Comparison of ENCODE assay signal across 12 mouse cellular contexts in genomic region chr15:102007097-102008069, GRCm38 (mm10). TPM values are rescaled to one million over a fixed set of nuclear protein-coding genes. Genes with fewer than 3 reads are reported as not detected.
A peak's percentile ranks its signal among the peaks of the same experiment; 100 is the strongest.
DNase-seq lines count a peak whose midpoint lies in the region; ATAC-seq and TF ChIP-seq lines count a peak whose summit lies in the region.
"Had no signal": no experiment of that assay in that cellular context is flagged by ENCODE, and none has a peak within 500 bp of the region (broad histone marks: within the 10 kb centered on the region; RNA-seq: fewer than 3 reads in every experiment).

No protein-coding gene starts in this region.

- no peak for TF ChIP-seq EP300 in lung, postnatal 0 days (IDR thresholded peaks at IDR 0.05)

- no peak overlapping the region for H3K4me2 ChIP-seq in neural tube, embryonic 11.5 days (ENCODE audit: low read depth)
- no peak overlapping the region for H3K4me2 ChIP-seq in forebrain, embryonic 15.5 days (replicated peaks)
- H3K4me2 ChIP-seq in lung, postnatal 0 days (replicated peaks; ENCODE audit: low read depth, low read length) = no peak overlapping the region

- H3K4me1 ChIP-seq in neural tube, embryonic 11.5 days (ENCODE audit: control insufficient read depth, insufficient read depth, low read length) = peaks cover 7% of the 10 kb centered on the region; the same call in 1 of the 2 replicates
- peaks cover 14% of the 10 kb centered on the region for H3K4me1 ChIP-seq in forebrain, embryonic 15.5 days
- H3K4me1 ChIP-seq in lung, postnatal 0 days (ENCODE audit: insufficient read depth, low read depth, low read length) = peaks cover 12% of the 10 kb centered on the region; the same call in 1 of the 2 replicates

- peak; percentile 43 for DNase-seq in neural tube, embryonic 11.5 days (ENCODE audit: low spot score)
- no peak for DNase-seq in neural tube, embryonic 10.5 days (ENCODE audit: extremely low spot score, low spot score)
- DNase-seq in lung, postnatal 0 days (ENCODE audit: low spot score) = no peak
- DNase-seq in spleen, postnatal 14 days (ENCODE audit: low spot score in 2 of 2) = no peak
- no peak for DNase-seq in heart, postnatal 10 days
- DNase-seq: heart, adult 2 months; thymus, adult 2 months had no signal

- no peak for TF ChIP-seq CTCF in lung, postnatal 0 days (IDR thresholded peaks at IDR 0.05)

- H3K27ac ChIP-seq in neural tube, embryonic 11.5 days (ENCODE audit: low read depth, low read length) = no peak overlapping the region
- H3K27ac ChIP-seq in forebrain, embryonic 15.5 days (replicated peaks) = no peak overlapping the region
- H3K27ac ChIP-seq in lung, postnatal 0 days (ENCODE audit: low read length) = peak overlapping the region; percentile 86
- H3K27ac ChIP-seq: heart, adult 2 months had no signal

- WGBS in neural tube, embryonic 11.5 days = 48% methylated on average over 12 of the region's 12 CpGs
- WGBS in forebrain, embryonic 15.5 days = 39% methylated on average over 12 of the region's 12 CpGs
- WGBS in lung, postnatal 0 days = 45% methylated on average over 12 of the region's 12 CpGs

- H3K36me3 ChIP-seq in neural tube, embryonic 11.5 days (ENCODE audit: control insufficient read depth, insufficient read depth, low read length) = no peaks in the 10 kb centered on the region
- H3K36me3 ChIP-seq in forebrain, embryonic 15.5 days = no peaks in the 10 kb centered on the region
- no peaks in the 10 kb centered on the region for H3K36me3 ChIP-seq in lung, postnatal 0 days (ENCODE audit: insufficient read depth, low read length)

- intact Hi-C loops in heart, postnatal 10 days (cut with DNase I) = no loop called here

- ATAC-seq in neural tube, embryonic 11.5 days (ENCODE audit: insufficient read depth, low FRiP score, low TSS enrichment) = peak; percentile 31; the same call in 1 of the 2 replicates
- 0 out of 2 replicates have a peak, but pooled peaks have one; percentile 23 for ATAC-seq in forebrain, embryonic 15.5 days (replicated peaks)
- no peak for ATAC-seq in lung, postnatal 0 days
- no peak for ATAC-seq in granulocyte monocyte progenitor cell, adult 5-6 weeks (replicated peaks; ENCODE audit: poor library complexity, severe bottlenecking)

- H3K9ac ChIP-seq in neural tube, embryonic 11.5 days (ENCODE audit: low read length) = no peak overlapping the region
- H3K9ac ChIP-seq in forebrain, embryonic 15.5 days (replicated peaks) = no peak overlapping the region
- H3K9ac ChIP-seq in lung, postnatal 0 days (replicated peaks; ENCODE audit: low read depth) = no peak overlapping the region

- H3K9me3 ChIP-seq in neural tube, embryonic 11.5 days (ENCODE audit: control insufficient read depth, low read length) = no peaks in the 10 kb centered on the region
- H3K9me3 ChIP-seq in forebrain, embryonic 15.5 days = no peaks in the 10 kb centered on the region
- H3K9me3 ChIP-seq in lung, postnatal 0 days (ENCODE audit: low read length) = no peaks in the 10 kb centered on the region

- peaks cover 34% of the 10 kb centered on the region for H3K27me3 ChIP-seq in neural tube, embryonic 11.5 days (ENCODE audit: control insufficient read depth, insufficient read depth, low read length)
- peaks cover 38% of the 10 kb centered on the region for H3K27me3 ChIP-seq in forebrain, embryonic 15.5 days
- 0 out of 2 replicates have a peak, but pooled peaks cover 4% of the 10 kb centered on the region for H3K27me3 ChIP-seq in lung, postnatal 0 days (replicated peaks; ENCODE audit: insufficient read depth, low read length)

- H3K4me3 ChIP-seq in neural tube, embryonic 11.5 days (ENCODE audit: low read depth, low read length) = no peak overlapping the region
- H3K4me3 ChIP-seq in forebrain, embryonic 15.5 days = no peak overlapping the region
- no peak overlapping the region for H3K4me3 ChIP-seq in lung, postnatal 0 days (ENCODE audit: low read depth, low read length)
- H3K4me3 ChIP-seq: heart, adult 2 months had no signal

RNA-seq across cellular contexts. Expression of gene Krt8, which starts 3.1 kb away (rescaled TPM):
- 13.1 and 13.5 TPM in 2 replicates for polyA plus RNA-seq in neural tube, embryonic 11.5 days (2014; fragmentation: Nextera tagmentation; extraction: Ambion mirVana)
- polyA plus RNA-seq in forebrain, embryonic 15.5 days (2015; fragmentation: Nextera tagmentation; extraction: Ambion mirVana) = 1.9 and 3.9 TPM in 2 replicates
- polyA plus RNA-seq in lung, postnatal 0 days (2015; fragmentation: Nextera tagmentation; extraction: Ambion mirVana) = 353 and 389 TPM in 2 replicates
- 0.30 TPM in 1 of 2 replicates, not detected in the other for total RNA-seq in granulocyte monocyte progenitor cell, adult 5-6 weeks (2014; fragmentation: Nextera tagmentation)
- total RNA-seq in granulocyte monocyte progenitor cell, adult 5-6 weeks (2017) = 0.31 and 0.60 TPM in 2 replicates
- 1 to 10 TPM; 3.5 to 4.8 TPM for total RNA-seq in heart, postnatal 10 days (2021)
- total RNA-seq: left cerebral cortex, postnatal 10 days; megakaryocyte, adult 5-6 weeks had no signal

RNA-seq across cellular contexts. Expression of gene Krt18, which starts 20.6 kb away (rescaled TPM):
- polyA plus RNA-seq in neural tube, embryonic 11.5 days (2014; fragmentation: Nextera tagmentation; extraction: Ambion mirVana) = 8.1 and 10.1 TPM in 2 replicates
- 3.5 and 7.6 TPM in 2 replicates for polyA plus RNA-seq in forebrain, embryonic 15.5 days (2015; fragmentation: Nextera tagmentation; extraction: Ambion mirVana)
- 235 and 248 TPM in 2 replicates for polyA plus RNA-seq in lung, postnatal 0 days (2015; fragmentation: Nextera tagmentation; extraction: Ambion mirVana)
- 11.4 and 20.2 TPM in 2 replicates for total RNA-seq in granulocyte monocyte progenitor cell, adult 5-6 weeks (2014; fragmentation: Nextera tagmentation)
- 12.4 and 24.9 TPM in 2 replicates for total RNA-seq in granulocyte monocyte progenitor cell, adult 5-6 weeks (2017)
- 1 to 10 TPM; 6.5 to 7.2 TPM for total RNA-seq in heart, postnatal 10 days (2021)

RNA-seq across cellular contexts. Expression of gene Krt78, which starts 53.3 kb away (rescaled TPM):
- not detected in 2 replicates for polyA plus RNA-seq in neural tube, embryonic 11.5 days (2014; fragmentation: Nextera tagmentation; extraction: Ambion mirVana)
- not detected in 2 replicates for polyA plus RNA-seq in forebrain, embryonic 15.5 days (2015; fragmentation: Nextera tagmentation; extraction: Ambion mirVana)
- 0.08 and 0.20 TPM in 2 replicates for polyA plus RNA-seq in lung, postnatal 0 days (2015; fragmentation: Nextera tagmentation; extraction: Ambion mirVana)
- total RNA-seq in granulocyte monocyte progenitor cell, adult 5-6 weeks (2014; fragmentation: Nextera tagmentation) = not detected in 2 replicates
- total RNA-seq in granulocyte monocyte progenitor cell, adult 5-6 weeks (2017) = not detected in 2 replicates
- total RNA-seq in heart, postnatal 10 days (2021) = not detected
- total RNA-seq: megakaryocyte, adult 5-6 weeks had no signal
- polyA plus RNA-seq: heart, adult 2 months; kidney, embryonic 14.5 days had no signal

Comparison
In these comparisons a context has a peak if more than half of its experiments do, and no peak if none do; other contexts are left out.
1. ATAC-seq: peak in neural tube, embryonic 11.5 days (single experiment) and forebrain, embryonic 15.5 days (single experiment); none in lung, postnatal 0 days (single experiment) and granulocyte monocyte progenitor cell, adult 5-6 weeks (single experiment).
2. RNA of gene Krt8, which starts 3.1 kb away (polyA plus RNA-seq): 353 to 389 TPM in lung, postnatal 0 days; 13.1 to 13.5 TPM in neural tube, embryonic 11.5 days and 1.9 to 3.9 TPM in forebrain, embryonic 15.5 days; every median in the first group is over 10 times any median in the second.
3. RNA of gene Krt18, which starts 20.6 kb away (polyA plus RNA-seq): 235 to 248 TPM in lung, postnatal 0 days; 8.1 to 10.1 TPM in neural tube, embryonic 11.5 days and 3.5 to 7.6 TPM in forebrain, embryonic 15.5 days; every median in the first group is over 10 times any median in the second.